Mouse (Mus musculus): Measurements from ENCODE around the gene Mto1. TPM values are rescaled to one million over a fixed set of nuclear protein-coding genes. Genes with fewer than 3 reads are reported as not detected.

Mto1 gene
- 25.9 and 47.7 TPM in 2 replicates for total RNA-seq (2017)

GRCm38 (mm10) chr9:78447973-78448873 lies at the start of gene Mto1, which contains the start of gene Gm17324:
TSS of gene Mto1 (plus strand) at chr9:78448208.
TSS of gene Gm17324 (minus strand) at chr9:78448786.
- peak; percentile 71 to 82 for ATAC-seq (replicated peaks in 1 of 2; ENCODE audit: insufficient read depth in 1 of 2, low FRiP score in 2 of 2, low TSS enrichment in 1 of 2, low read depth in 1 of 2, poor library complexity in 2 of 2, severe bottlenecking in 2 of 2)

GRCm38 (mm10) chr9:78400570-78400969 lies 47.4 kb upstream of the Mto1 start:
- no peak for ATAC-seq (replicated peaks in 1 of 2; ENCODE audit: insufficient read depth in 1 of 2, low FRiP score in 2 of 2, low TSS enrichment in 1 of 2, low read depth in 1 of 2, poor library complexity in 2 of 2, severe bottlenecking in 2 of 2)

- no peak for ATAC-seq (replicated peaks in 1 of 2; ENCODE audit: insufficient read depth in 1 of 2, low FRiP score in 2 of 2, low TSS enrichment in 1 of 2, low read depth in 1 of 2, poor library complexity in 2 of 2, severe bottlenecking in 2 of 2)
Measured at GRCm38 (mm10) chr9:78401596-78401995, 46.4 kb upstream of the Mto1 start.

- peak in 1 of 2 experiments; percentile 37; a peak in 1 of 4 replicates for ATAC-seq (replicated peaks in 1 of 2; ENCODE audit: insufficient read depth in 1 of 2, low FRiP score in 2 of 2, low TSS enrichment in 1 of 2, low read depth in 1 of 2, poor library complexity in 2 of 2, severe bottlenecking in 2 of 2)
Measured at GRCm38 (mm10) chr9:78427362-78427781, 20.6 kb upstream of the Mto1 start.

- peak; percentile 79 for ATAC-seq (replicated peaks in 1 of 2; ENCODE audit: insufficient read depth in 1 of 2, low FRiP score in 2 of 2, low TSS enrichment in 1 of 2, low read depth in 1 of 2, poor library complexity in 2 of 2, severe bottlenecking in 2 of 2)
Measured at GRCm38 (mm10) chr9:78428185-78428584, 19.8 kb upstream of the Mto1 start.

- 0 out of 4 replicates have a peak, but pooled peaks of 1 of the 2 experiments have one; percentile 23 for ATAC-seq (replicated peaks in 1 of 2; ENCODE audit: insufficient read depth in 1 of 2, low FRiP score in 2 of 2, low TSS enrichment in 1 of 2, low read depth in 1 of 2, poor library complexity in 2 of 2, severe bottlenecking in 2 of 2)
Measured at GRCm38 (mm10) chr9:78428870-78429432, 19.1 kb upstream of the Mto1 start.

- no peak for ATAC-seq (replicated peaks in 1 of 2; ENCODE audit: insufficient read depth in 1 of 2, low FRiP score in 2 of 2, low TSS enrichment in 1 of 2, low read depth in 1 of 2, poor library complexity in 2 of 2, severe bottlenecking in 2 of 2)
Measured at GRCm38 (mm10) chr9:78429551-78429950, 18.5 kb upstream of the Mto1 start.

GRCm38 (mm10) chr9:78430486-78430885 lies 17.5 kb upstream of the Mto1 start:
- ATAC-seq (replicated peaks in 1 of 2; ENCODE audit: insufficient read depth in 1 of 2, low FRiP score in 2 of 2, low TSS enrichment in 1 of 2, low read depth in 1 of 2, poor library complexity in 2 of 2, severe bottlenecking in 2 of 2), result no peak

- no peak for ATAC-seq (replicated peaks in 1 of 2; ENCODE audit: insufficient read depth in 1 of 2, low FRiP score in 2 of 2, low TSS enrichment in 1 of 2, low read depth in 1 of 2, poor library complexity in 2 of 2, severe bottlenecking in 2 of 2)
Measured at GRCm38 (mm10) chr9:78432471-78432870, 15.5 kb upstream of the Mto1 start.

- no peak for ATAC-seq (replicated peaks in 1 of 2; ENCODE audit: insufficient read depth in 1 of 2, low FRiP score in 2 of 2, low TSS enrichment in 1 of 2, low read depth in 1 of 2, poor library complexity in 2 of 2, severe bottlenecking in 2 of 2)
Measured at GRCm38 (mm10) chr9:78439426-78439825, 8.6 kb upstream of the Mto1 start.

- ATAC-seq (replicated peaks in 1 of 2; ENCODE audit: insufficient read depth in 1 of 2, low FRiP score in 2 of 2, low TSS enrichment in 1 of 2, low read depth in 1 of 2, poor library complexity in 2 of 2, severe bottlenecking in 2 of 2), result no peak
Measured at GRCm38 (mm10) chr9:78442237-78442578, 5.8 kb upstream of the Mto1 start.

GRCm38 (mm10) chr9:78442579-78443392 lies 5.2 kb upstream of the Mto1 start, which contains the start of gene Cgas:
TSS of gene Cgas (minus strand) at chr9:78443237.
- peak; percentile 68 to 86 for ATAC-seq (replicated peaks in 1 of 2; ENCODE audit: insufficient read depth in 1 of 2, low FRiP score in 2 of 2, low TSS enrichment in 1 of 2, low read depth in 1 of 2, poor library complexity in 2 of 2, severe bottlenecking in 2 of 2)

GRCm38 (mm10) chr9:78447606-78447972 lies 419 bp upstream of the Mto1 start:
- no peak for ATAC-seq (replicated peaks in 1 of 2; ENCODE audit: insufficient read depth in 1 of 2, low FRiP score in 2 of 2, low TSS enrichment in 1 of 2, low read depth in 1 of 2, poor library complexity in 2 of 2, severe bottlenecking in 2 of 2)

- no peak for ATAC-seq (replicated peaks in 1 of 2; ENCODE audit: insufficient read depth in 1 of 2, low FRiP score in 2 of 2, low TSS enrichment in 1 of 2, low read depth in 1 of 2, poor library complexity in 2 of 2, severe bottlenecking in 2 of 2)
Measured at GRCm38 (mm10) chr9:78450404-78450803, 2.4 kb downstream of the Mto1 start.

GRCm38 (mm10) chr9:78451382-78451781 lies 3.4 kb downstream of the Mto1 start:
- ATAC-seq (replicated peaks in 1 of 2; ENCODE audit: insufficient read depth in 1 of 2, low FRiP score in 2 of 2, low TSS enrichment in 1 of 2, low read depth in 1 of 2, poor library complexity in 2 of 2, severe bottlenecking in 2 of 2), result peak; percentile 82 to 90

- ATAC-seq (replicated peaks in 1 of 2; ENCODE audit: insufficient read depth in 1 of 2, low FRiP score in 2 of 2, low TSS enrichment in 1 of 2, low read depth in 1 of 2, poor library complexity in 2 of 2, severe bottlenecking in 2 of 2), result no peak
Measured at GRCm38 (mm10) chr9:78457026-78457425, 9.0 kb downstream of the Mto1 start.

GRCm38 (mm10) chr9:78463337-78463736 lies 15.3 kb downstream of the Mto1 start:
- ATAC-seq (replicated peaks in 1 of 2; ENCODE audit: insufficient read depth in 1 of 2, low FRiP score in 2 of 2, low TSS enrichment in 1 of 2, low read depth in 1 of 2, poor library complexity in 2 of 2, severe bottlenecking in 2 of 2), result no peak; a peak in 1 of 4 replicates

GRCm38 (mm10) chr9:78465725-78466124 lies 17.7 kb downstream of the Mto1 start:
- ATAC-seq (replicated peaks in 1 of 2; ENCODE audit: insufficient read depth in 1 of 2, low FRiP score in 2 of 2, low TSS enrichment in 1 of 2, low read depth in 1 of 2, poor library complexity in 2 of 2, severe bottlenecking in 2 of 2), result no peak

Measured in hematopoietic stem cell, adult 5-6 weeks (primary cell).